Mouse (Mus musculus): ENCODE measurements around the gene Eps15.

- TF ChIP-seq CTCF (IDR thresholded peaks at IDR 0.05; ENCODE audit: low read depth, low read length) (no peak), POLR2A (IDR thresholded peaks at IDR 0.05; ENCODE audit: extremely low read depth, insufficient read depth, low read length) (no peak)
Observed at GRCm38 (mm10) chr4:109385599-109385998, 105.5 kb downstream of the Eps15 start.
